Mouse (Mus musculus): ENCODE measurements at regions not wholly inside any gene's neighbourhood (a gene's known extent, or its start where the extent isn't known, plus 50 kb on each side); places are given as distances from the start of the nearest gene placed in this dataset.
A peak's percentile ranks its signal among the peaks of the same experiment; 100 is the strongest.

DNA sequence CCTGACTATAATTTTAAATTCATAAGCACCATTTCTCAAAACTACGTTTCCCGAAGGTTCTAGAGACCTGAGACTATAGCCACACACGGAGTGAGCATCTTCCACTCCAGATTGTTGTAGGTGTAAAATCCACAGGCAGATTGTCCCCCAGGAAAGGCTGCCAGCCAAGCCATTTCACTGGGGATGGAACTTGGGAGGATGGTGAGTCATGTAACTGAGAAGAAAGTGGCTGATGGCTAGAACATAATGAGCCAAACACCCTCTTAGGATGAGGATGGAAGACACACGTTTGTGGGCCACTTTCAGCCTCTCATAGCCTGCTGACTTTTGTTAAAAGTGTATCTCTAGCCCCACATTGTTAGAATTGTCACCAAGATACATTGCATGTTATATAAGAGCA lies 564.1 kb downstream of the Btbd3 start:
- peak; percentile 73 to 84 for DNase-seq (ENCODE audit: low spot score in 2 of 2)

DNA sequence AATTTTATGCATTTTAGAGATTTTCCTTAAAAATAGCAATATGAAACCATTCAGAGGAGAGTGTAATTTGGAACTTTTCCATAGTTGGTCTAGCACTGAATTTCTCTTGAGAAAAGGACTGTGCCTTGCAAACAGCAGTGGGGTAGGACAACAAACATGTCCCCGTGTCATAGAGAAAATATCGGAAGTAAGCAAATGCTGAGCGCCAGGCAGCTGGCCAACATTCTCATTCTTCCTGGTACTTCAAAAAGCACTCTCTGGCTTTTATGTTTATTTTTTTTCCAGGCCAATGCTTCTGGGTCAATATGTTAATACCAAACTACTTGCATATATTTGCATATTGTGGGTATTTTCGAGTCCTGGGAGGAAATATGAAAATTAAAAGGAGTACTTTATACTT lies 568.5 kb downstream of the Btbd3 start:
- DNase-seq (ENCODE audit: low spot score in 2 of 2), result peak in 1 of 2 experiments; percentile 57

DNA sequence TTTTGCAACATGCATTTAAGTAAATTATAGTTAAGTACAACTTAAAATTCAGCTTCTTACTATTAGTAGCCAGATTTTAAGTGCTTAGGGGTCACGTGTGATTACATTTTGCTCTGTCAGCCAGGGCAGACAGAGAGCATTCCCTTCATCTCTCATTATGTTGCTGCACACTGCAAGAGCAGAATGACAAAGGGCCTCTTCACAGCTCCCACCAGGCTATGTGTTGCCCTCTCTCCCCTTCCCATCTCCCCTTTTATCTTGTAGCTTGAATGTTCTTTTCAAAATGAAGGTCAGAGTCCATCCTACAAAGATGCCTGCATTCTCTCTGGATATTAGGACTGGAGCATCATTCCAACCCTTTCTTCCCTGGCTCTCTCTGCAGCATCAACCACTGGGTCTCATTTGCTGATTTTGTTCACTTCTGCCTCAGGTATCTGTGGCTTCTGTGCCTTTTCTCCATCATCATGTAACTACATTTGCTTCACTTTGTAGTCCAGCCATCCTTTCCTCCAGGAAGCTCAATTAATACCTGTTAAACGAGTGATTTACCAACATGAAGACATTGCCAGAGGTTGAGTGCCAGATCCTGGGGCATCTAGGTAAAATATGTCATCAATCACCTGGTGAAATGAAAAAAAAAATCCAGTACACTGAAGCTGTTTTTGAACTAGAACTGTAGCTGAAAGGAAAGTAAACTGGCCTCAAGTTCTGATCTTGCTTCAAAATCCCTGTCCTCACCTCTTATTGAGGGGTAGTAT lies 571.6 kb downstream of the Btbd3 start:
- DNase-seq (ENCODE audit: low spot score in 2 of 2), result no peak

DNA sequence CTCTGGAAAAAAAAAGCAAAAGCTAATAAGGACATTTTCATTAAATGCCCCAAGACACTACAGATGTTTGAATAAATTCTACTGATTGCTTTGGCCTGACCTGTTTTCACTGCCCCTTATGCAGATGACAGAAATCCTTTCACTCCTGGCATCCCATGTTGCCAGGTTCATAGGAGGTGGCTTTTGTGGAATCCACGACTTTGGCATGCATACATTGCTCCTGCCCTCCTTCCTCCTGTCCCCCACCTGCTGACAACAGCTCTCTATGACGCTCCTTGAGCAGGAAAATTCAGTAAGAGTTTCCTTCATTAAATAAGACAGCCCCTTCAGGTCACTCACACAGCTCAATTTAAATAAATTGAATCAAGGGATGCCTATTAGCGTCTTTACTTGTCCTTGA lies 582.5 kb downstream of the Btbd3 start:
- no peak for DNase-seq (ENCODE audit: low spot score in 2 of 2)

DNA sequence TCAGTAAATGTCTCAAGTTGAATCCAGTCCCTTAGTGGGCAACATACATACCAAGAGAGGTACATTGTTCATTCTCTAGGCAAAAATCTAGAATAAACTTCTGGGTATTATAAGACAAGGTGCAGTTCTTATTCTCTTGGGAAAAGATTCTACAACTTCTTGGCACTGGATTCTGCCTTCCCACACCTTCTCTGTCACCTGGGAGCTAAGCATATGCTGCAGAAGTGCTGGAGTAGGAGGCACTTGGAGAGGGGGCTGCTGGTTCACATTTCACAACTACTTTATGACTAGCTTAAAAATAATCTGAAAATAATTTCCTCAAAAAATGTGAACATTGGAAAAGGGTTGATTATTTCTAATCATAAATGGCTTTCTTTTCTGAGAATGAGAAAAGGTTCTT lies 602.8 kb downstream of the Btbd3 start:
- peak in 1 of 2 experiments; percentile 8 for DNase-seq (ENCODE audit: low spot score in 2 of 2)

DNA sequence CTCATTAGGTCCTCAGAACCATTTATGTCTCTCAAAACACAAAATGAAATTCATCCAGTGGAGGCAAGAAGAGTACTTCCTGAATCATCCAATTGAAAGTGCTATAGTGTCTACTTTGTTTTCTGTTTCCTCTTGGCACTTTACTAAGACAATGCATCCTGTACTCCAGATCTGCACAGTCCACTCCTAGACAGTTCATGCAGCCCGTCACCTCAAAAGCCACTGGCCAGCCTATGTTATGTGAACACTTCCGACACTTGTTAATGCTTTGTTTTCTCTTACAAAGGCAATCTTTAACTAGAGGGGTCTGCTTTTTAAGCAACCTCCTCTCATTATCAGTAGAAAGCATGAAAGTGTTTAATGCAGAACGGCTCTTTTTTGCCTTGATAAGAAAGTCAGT lies 597.1 kb upstream of the Sptlc3 start:
- no peak for DNase-seq (ENCODE audit: low spot score in 2 of 2)

DNA sequence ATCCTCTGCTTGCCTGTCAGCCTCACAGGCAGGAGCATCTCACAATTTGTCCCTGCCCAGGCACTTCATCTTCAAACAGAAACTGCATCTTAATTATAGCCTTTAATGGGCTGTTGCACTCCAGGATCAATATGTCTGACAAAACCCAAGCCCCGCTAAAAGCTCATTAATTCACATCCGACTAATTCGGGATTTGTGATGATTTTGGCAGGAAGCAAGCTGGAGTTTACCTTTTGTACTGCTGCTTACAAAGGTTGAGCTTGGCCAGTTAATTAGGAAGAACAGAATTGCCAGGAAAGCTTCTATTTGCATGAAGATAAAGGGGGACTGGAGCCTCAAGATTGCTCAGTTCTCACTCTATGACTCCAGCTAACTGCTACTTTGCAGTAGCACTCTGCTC lies 596.6 kb upstream of the Sptlc3 start:
- DNase-seq (ENCODE audit: low spot score in 2 of 2), result peak; percentile 0 to 61

DNA sequence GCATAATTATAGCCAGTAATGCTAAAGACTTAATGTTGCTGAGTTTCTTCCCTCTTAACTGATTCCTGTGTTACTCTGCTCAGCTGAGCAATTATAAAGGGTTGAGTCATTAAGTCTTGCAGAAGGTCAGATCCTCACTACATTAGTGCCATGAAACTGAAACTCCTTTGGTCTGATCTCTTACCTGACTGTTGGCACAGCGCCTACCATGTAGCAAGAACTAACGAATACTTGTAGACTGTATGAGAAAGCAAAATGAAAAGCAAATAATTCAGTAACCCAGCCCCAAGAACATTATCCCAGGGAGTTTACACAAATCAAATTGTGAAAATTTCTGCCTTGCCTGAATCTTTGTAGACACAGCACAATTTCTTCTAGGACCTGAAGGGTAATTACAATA lies 556.5 kb upstream of the Sptlc3 start:
- no peak for DNase-seq (ENCODE audit: low spot score in 2 of 2)

DNA sequence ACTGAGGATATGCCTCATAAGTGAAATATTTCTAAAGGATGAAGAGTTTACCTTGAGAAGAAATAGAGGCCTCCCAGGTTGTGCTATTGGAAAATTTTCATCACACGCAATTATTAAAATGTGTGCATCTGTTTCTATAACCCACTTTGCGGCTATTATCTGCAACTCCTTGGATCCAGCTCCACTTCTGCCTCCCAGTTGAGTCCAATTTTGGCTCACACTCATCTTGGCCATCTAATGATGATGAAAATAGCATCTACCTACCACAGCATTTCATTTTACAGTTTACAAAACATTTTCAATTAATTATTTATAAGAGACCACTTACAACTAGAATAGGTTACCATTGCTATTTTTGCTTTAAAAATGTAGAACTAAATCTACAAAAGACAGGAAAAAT lies 554.3 kb upstream of the Sptlc3 start:
- DNase-seq (ENCODE audit: low spot score in 2 of 2), result peak in 1 of 2 experiments; percentile 1

DNA sequence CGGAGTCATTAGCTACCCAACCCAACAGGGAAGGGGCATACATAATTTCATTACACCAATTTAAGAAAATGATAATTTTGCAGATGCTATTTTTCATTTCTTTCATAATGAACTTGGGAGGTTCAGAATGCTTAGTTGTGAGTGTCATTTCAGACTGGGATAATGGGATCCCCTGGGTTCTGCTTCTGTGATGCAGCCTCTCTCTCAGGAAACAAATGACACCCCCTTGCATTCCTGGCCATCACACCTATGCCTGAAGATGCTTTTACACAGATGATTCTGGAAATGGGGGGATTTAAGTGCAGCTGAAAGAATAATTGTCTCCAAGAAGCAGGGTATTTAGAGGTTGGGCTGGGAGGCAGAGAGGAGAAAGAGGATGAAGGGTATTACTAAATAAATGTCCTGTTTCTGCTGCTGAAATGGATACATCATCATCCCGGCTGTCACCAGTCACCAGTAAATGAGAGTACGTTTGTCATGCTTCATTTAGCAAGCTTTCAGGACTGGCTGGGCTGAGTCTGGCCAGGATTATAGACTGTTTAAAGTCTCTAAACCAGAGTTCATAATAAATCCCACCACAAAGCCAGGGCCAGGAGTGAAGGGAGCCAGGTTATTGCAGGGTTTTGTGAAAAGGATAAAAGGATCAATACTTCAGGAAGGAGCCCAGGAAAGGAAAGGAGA lies 527.5 kb upstream of the Sptlc3 start:
- DNase-seq (ENCODE audit: low spot score in 2 of 2), result no peak

DNA sequence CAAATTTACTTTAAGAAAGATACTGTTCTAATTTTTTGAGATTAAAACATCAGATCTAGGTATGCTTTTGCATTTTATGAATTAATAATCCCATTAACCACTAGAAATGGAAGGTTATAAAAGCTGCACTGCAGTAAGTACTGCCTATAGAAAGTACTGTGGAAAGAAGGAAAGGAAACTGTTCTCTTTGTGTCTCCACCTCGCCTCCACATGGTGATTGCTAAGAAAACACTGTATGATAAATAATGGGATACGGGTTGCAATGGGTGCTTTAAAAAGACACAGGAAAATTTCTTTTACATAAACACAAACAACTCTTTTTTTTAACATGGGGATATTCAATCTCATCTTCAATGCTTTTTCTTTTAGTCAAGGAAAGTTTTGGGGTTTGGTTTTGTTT lies 519.2 kb upstream of the Sptlc3 start:
- DNase-seq (ENCODE audit: low spot score in 2 of 2), result no peak

DNA sequence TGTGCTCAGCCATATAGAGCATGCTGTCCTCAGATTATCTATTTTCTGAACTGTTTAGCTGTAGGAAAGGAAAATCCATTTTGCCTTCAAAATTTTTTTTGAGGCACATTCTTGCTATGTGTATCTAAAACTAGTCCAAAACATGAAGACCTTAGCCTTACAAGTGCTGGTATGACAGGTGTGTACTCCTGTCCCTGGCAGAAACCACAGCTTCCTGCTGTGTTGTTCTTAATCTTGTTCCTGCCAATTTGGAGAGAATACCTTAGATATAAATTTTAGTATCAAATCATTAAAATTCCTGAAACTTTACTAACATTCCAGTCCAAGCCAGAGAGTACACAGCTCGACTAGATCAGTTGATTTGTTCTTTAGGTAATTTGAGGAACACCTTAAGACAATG lies 503.7 kb upstream of the Sptlc3 start:
- no peak for DNase-seq (ENCODE audit: low spot score in 2 of 2)

DNA sequence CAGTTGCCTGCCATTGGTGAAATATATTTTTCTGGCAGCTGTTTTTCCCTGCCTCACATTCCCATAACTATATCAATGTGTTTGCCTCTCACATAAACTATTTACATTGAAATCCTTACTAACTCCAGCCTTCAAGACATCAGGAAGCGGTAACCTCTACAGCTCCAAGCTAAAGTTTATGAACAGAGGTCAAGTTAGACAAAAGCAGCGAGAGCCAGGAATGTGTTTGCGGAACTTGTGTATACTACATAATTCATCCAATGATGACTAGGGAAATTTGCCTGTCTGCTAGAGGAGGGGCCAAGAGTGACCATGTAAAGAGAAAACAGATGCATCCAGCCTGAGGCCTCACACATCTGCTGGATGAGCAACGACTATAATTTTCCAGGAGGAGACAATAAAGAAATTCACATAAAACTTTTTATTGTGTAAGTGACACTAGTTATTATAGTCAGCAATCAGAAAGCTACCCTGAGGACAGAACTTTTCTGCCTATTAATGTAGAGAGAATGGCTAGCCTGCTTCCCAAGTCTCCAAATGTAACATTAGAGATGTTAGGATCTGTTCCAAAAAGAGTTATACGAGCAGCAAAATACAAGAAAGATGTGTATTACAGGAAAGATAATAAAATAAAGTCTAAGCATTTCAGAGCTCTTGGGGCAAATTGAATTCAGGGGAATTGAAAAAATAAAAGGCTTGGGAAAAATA lies 461.5 kb upstream of the Sptlc3 start:
- DNase-seq (ENCODE audit: low spot score in 2 of 2), result no peak

DNA sequence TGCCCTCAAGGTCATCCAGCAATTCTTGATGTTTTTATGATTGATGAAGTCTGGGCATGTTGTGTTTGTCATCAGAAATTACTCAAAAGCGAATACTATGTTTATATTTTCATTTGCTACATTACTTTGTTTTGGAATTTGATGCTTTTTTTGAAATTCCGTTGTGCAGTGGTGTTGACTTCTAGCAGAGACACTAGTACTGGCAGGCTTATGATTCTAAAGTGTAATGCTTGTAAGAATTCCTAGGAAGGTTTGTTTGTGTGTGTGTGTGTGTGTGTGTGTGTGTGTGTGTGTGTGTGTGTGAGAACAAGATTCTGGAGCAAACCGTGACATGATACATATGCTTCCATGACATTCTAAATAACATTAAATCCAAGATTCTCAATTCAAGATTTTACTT lies 458.9 kb upstream of the Sptlc3 start:
- DNase-seq (ENCODE audit: low spot score in 2 of 2), result no peak

DNA sequence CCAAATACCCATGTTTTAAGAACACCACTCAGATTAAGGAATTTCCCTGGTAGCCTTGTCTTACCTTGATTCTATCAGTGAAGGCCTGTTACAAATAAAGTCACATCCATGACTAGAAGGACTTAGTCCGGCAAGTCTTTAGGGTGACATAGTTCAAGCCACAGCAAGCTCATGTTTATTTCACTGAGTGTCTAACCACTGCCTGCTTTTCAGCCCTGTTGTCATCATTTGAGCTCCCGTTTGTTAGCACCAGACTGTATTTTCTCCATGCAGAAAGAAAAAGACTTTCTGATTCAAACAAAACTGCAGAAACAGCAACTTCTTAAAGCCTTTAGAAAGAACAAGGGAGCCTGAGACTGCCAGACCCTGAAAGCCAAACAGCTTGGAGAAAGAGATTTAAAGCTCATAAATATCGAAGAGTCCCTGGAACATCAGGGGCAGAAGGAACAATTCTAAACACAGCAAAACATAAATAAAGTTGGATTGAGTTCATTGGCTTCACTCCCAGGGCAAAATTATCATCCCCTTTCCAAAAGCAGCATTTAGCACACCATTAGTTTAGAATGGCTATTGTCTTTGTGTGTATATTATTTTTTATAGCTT lies 451.9 kb upstream of the Sptlc3 start:
- no peak for DNase-seq (ENCODE audit: low spot score in 2 of 2)

DNA sequence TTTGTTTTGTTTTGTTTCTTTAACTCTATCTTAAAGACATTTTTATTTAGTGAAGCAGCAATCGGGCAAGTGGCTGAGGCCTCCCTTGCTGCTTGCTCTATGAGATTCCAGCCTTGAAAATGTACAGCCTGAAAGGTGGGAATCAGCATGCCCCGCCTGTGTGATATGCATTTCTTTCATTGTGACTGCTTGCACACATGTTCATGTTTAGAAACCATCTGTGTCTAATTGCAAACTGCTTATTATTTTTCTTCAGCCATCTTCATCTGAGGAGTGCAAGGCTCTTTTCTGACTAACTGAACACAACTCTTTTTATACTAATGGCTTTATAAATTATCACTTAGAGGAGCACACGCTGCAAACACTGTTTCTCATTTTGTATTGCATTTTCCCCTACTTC lies 449.0 kb upstream of the Sptlc3 start:
- no peak for DNase-seq (ENCODE audit: low spot score in 2 of 2)

DNA sequence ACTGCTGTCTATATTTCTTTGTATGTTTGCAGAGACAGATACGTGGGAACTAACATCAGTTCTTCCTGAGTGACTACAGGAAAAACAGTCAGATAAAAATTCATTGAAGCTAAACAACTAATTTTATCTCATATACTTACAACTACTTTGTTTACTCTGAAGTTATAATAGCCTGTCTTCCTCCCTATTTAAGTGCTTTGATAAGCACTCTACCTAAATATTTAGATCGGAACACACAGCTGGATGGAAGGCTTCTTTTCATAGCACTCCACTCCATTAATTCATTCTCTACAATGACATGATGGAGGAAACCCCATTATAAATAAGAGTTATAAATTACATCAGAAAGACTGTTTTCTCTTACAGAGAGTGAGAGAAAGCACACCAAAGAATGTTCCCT lies 438.5 kb upstream of the Sptlc3 start:
- DNase-seq (ENCODE audit: low spot score in 2 of 2), result no peak

DNA sequence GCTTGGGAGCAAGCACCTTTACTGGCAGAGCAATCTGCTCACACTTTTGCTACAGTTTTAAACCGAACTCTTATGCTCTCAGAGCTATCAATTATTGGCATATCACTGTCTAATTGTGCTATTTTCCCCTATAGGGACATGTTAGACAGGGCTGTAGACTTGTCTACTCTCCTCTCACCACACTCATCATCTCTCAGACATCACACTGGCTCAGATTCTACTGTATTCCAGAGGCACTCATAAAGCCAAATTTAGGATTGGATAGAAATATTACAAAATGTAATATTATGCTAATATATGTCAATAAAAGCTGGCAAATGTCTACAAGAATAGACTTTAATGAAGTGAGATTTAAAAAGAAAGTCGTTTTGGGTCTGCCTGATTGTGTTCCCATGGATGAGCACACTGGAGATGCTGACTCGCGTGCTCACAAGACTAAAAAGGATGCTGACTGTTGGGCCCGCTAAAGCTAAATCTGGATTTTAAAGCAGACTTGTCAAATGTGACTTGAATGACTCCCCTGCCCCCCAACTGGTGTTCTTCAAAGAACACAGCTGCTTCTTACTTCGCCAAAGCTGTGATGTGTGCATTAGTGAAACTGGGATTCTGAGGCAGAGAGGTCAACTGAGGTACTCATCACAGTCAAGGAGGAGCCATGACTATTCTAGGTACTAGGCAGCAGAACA lies 424.3 kb upstream of the Sptlc3 start:
- DNase-seq (ENCODE audit: low spot score in 2 of 2), result no peak

DNA sequence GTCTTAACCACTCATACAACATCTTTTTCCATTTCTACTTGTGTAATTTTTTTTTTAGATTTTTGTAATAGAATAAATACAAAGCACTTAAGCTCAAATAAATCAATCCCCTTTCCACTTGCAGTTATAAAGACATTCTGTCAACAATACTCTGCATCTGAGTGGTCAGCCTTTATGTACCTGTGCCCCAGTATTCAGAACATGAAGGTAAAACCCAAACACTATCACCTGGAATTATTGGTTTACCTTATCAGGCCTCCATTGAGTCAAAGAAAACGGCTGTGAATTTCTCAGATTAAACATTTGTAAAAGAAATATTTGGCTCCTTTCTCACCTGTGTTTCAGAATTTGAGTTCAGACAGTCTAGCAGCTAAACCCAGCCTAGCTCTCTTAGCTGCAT lies 422.0 kb upstream of the Sptlc3 start:
- DNase-seq (ENCODE audit: low spot score in 2 of 2), result no peak

DNA sequence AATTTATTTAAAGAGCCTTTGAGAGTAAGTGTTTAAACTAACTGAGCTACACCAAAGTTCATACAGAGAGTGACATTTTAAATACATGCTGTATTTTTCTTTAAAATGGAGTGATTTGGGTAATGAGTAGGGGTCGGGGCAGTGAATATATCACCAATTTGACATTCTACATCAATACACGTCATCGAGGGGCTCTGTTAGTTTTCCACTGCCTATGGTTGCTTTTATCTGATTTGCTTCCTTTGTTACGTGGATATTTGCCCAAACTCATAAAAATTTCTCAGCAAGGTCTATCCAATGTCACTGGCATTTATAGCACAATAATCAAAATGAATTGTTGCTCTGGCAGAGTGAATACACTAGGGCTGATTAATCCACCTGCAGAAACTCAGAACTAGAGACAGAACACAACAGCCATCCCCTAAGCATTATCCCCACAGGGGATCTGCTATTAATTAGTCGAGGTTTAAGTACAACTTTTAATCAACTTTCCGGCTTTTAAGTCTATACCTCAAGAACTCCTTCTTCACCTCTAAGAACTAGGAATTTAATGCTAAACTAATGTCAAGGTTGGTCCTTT lies 400.1 kb upstream of the Sptlc3 start:
- no peak for DNase-seq (ENCODE audit: low spot score in 2 of 2)

DNA sequence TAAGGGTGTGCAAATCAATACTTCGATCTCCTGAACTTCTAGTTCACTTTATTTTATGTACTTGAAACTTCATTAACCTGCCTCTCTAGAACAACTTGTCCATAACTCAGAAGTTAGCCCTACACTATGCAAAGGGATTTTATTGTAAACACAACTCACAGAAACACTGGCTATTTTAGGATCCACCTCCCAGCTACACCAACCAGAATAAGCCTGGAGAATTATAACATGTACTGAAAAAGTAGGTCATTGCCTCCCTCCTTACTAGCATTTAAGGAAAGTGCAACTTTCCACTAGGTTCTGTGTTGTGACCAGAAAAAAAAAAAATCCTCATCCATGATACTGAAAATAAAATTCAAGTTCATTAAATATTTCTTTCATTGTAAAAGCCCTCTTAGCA lies 382.0 kb upstream of the Sptlc3 start:
- no peak for DNase-seq (ENCODE audit: low spot score in 2 of 2)

Measured in layer of hippocampus, adult 18-20 months (tissue).